Mouse (Mus musculus): Measurements from ENCODE around the gene Whrn.

- no peak for TF ChIP-seq POLR2A (IDR thresholded peaks at IDR 0.05; ENCODE audit: low read depth, low read length)
- TF ChIP-seq CTCF (IDR thresholded peaks at IDR 0.05; ENCODE audit: extremely low read depth, insufficient read depth, insufficient read length, insufficient replicate concordance): no peak
Measured at GRCm38 (mm10) chr4:63389121-63389886, 106.5 kb downstream of the Whrn start.

All from spleen, adult 2 months (tissue).